ENCODE assay signal across 18 mouse cellular contexts in the genomic region with DNA sequence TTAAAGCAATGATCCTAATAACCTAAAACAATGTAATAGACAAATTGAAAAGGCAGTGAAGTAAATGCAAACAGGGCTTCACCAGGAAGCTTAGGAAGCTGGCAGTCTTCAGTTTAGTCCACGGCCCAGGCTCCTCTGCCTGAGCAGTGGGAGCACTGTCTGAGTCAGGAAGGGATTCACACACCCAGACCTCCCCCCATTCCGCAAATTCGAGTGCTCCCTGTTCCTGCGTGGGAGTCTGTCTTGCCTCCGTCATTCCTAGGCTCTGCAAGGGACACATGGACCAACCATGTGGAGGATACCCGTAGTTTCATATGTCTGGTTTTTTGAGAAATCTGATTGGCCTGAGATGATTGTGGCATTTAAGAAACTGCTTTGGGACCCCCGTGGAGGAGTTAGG.
"Had no signal": no experiment of that assay in that cellular context is flagged by ENCODE, and none has a peak within 500 bp of the region (broad histone marks: within the 10 kb centered on the region; RNA-seq: fewer than 3 reads in every experiment).

No protein-coding gene starts in this region.

- H3K9ac ChIP-seq: lung, embryonic 14.5 days; midbrain, embryonic 12.5 days; neural tube, embryonic 13.5 days; neural tube, embryonic 15.5 days had no signal

- H3K4me2 ChIP-seq: lung, embryonic 14.5 days; midbrain, embryonic 12.5 days; neural tube, embryonic 13.5 days; neural tube, embryonic 15.5 days had no signal

- ATAC-seq: midbrain, embryonic 16.5 days had no signal

- H3K4me3 ChIP-seq: midbrain, embryonic 10.5 days; midbrain, embryonic 12.5 days; myocyte; neural tube, embryonic 13.5 days; neural tube, embryonic 15.5 days had no signal

- DNase-seq: lung, adult 18-20 months; lung, embryonic 14.5 days; lung, postnatal 10 days; lung, postnatal 4 days; midbrain, embryonic 14.5 days; retina, postnatal 1 day; right cerebral cortex, postnatal 25 days; right cerebral cortex, postnatal 4 days; spleen, adult 18-20 months; thymus, adult 18-20 months; thymus, postnatal 14 days; thymus, postnatal 36 days had no signal

- H3K9me3 ChIP-seq: midbrain, embryonic 10.5 days; midbrain, embryonic 12.5 days; neural tube, embryonic 13.5 days; neural tube, embryonic 15.5 days had no signal

- H3K4me1 ChIP-seq: midbrain, embryonic 12.5 days had no signal

- H3K27me3 ChIP-seq: midbrain, embryonic 12.5 days; neural tube, embryonic 13.5 days; neural tube, embryonic 15.5 days had no signal

- H3K27ac ChIP-seq: midbrain, embryonic 10.5 days; midbrain, embryonic 12.5 days; neural tube, embryonic 13.5 days; neural tube, embryonic 15.5 days had no signal

- H3K36me3 ChIP-seq: midbrain, embryonic 10.5 days; midbrain, embryonic 12.5 days; neural tube, embryonic 13.5 days; neural tube, embryonic 15.5 days had no signal
